ENCODE assay signal across 33 mouse cellular contexts in genomic region chr9:87626432-87626831, GRCm38 (mm10).
DNase-seq lines count a peak whose midpoint lies in the region; ATAC-seq and TF ChIP-seq lines count a peak whose summit lies in the region.
"Had no signal": no experiment of that assay in that cellular context is flagged by ENCODE, and none has a peak within 500 bp of the region (broad histone marks: within the 10 kb centered on the region; RNA-seq: fewer than 3 reads in every experiment).

No protein-coding gene starts in this region.

- H3K27me3 ChIP-seq in lung, embryonic 14.5 days (ENCODE audit: insufficient read depth, low read length): no peaks in the 10 kb centered on the region
- no peaks in the 10 kb centered on the region for H3K27me3 ChIP-seq in lung, postnatal 0 days (replicated peaks; ENCODE audit: insufficient read depth, low read length)
- H3K27me3 ChIP-seq in stomach, embryonic 14.5 days (ENCODE audit: control insufficient read depth, insufficient read depth, low read length): no peaks in the 10 kb centered on the region
- H3K27me3 ChIP-seq in stomach, postnatal 0 days (ENCODE audit: control insufficient read depth, insufficient read depth, low read length): no peaks in the 10 kb centered on the region
- H3K27me3 ChIP-seq in midbrain, embryonic 16.5 days (ENCODE audit: control insufficient read depth, insufficient read depth, low read depth, low read length): no peaks in the 10 kb centered on the region
- no peaks in the 10 kb centered on the region for H3K27me3 ChIP-seq in stomach, embryonic 16.5 days (ENCODE audit: control insufficient read depth, insufficient read depth, low read length)
- H3K27me3 ChIP-seq: embryonic facial prominence, embryonic 13.5 days; forebrain, embryonic 13.5 days; heart, embryonic 12.5 days; heart, embryonic 15.5 days; hindbrain, embryonic 13.5 days; Patski had no signal

- no peaks in the 10 kb centered on the region for H3K36me3 ChIP-seq in lung, embryonic 14.5 days (ENCODE audit: insufficient read depth)
- H3K36me3 ChIP-seq in lung, postnatal 0 days (ENCODE audit: insufficient read depth, low read length): no peaks in the 10 kb centered on the region
- H3K36me3 ChIP-seq in stomach, embryonic 14.5 days (ENCODE audit: control insufficient read depth, insufficient read depth, low read length): no peaks in the 10 kb centered on the region
- H3K36me3 ChIP-seq in stomach, postnatal 0 days (ENCODE audit: control insufficient read depth, insufficient read depth, low read length): no peaks in the 10 kb centered on the region
- no peaks in the 10 kb centered on the region for H3K36me3 ChIP-seq in midbrain, embryonic 16.5 days (ENCODE audit: control insufficient read depth, insufficient read depth, low read length)
- H3K36me3 ChIP-seq in stomach, embryonic 16.5 days (ENCODE audit: control insufficient read depth, insufficient read depth, low read length): no peaks in the 10 kb centered on the region
- H3K36me3 ChIP-seq: embryonic facial prominence, embryonic 10.5 days; embryonic facial prominence, embryonic 13.5 days; forebrain, embryonic 10.5 days; G1E; heart, embryonic 12.5 days; heart, embryonic 15.5 days; hindbrain, embryonic 10.5 days; hindbrain, embryonic 13.5 days had no signal

- TF ChIP-seq EP300 in lung, postnatal 0 days (IDR thresholded peaks at IDR 0.05): no peak
- TF ChIP-seq EP300 in stomach, postnatal 0 days (optimal IDR thresholded peaks at IDR 0.05): no peak

- no peak overlapping the region for H3K4me2 ChIP-seq in lung, embryonic 14.5 days
- no peak overlapping the region for H3K4me2 ChIP-seq in lung, postnatal 0 days (replicated peaks; ENCODE audit: low read depth, low read length)
- H3K4me2 ChIP-seq in stomach, embryonic 14.5 days (replicated peaks; ENCODE audit: low read depth, low read length): no peak overlapping the region
- H3K4me2 ChIP-seq in stomach, postnatal 0 days (replicated peaks; ENCODE audit: low read depth): no peak overlapping the region
- no peak overlapping the region for H3K4me2 ChIP-seq in midbrain, embryonic 16.5 days (ENCODE audit: low read length)
- no peak overlapping the region for H3K4me2 ChIP-seq in stomach, embryonic 16.5 days (ENCODE audit: low read depth, low read length)
- H3K4me2 ChIP-seq: embryonic facial prominence, embryonic 13.5 days; forebrain, embryonic 13.5 days; heart, embryonic 12.5 days; heart, embryonic 15.5 days; hindbrain, embryonic 13.5 days had no signal

- no peak overlapping the region for H3K27ac ChIP-seq in lung, embryonic 14.5 days (ENCODE audit: low read depth)
- H3K27ac ChIP-seq in lung, postnatal 0 days (ENCODE audit: low read length): no peak overlapping the region
- H3K27ac ChIP-seq in stomach, embryonic 14.5 days (ENCODE audit: low read length): no peak overlapping the region
- H3K27ac ChIP-seq in stomach, postnatal 0 days (replicated peaks): no peak overlapping the region
- no peak overlapping the region for H3K27ac ChIP-seq in midbrain, embryonic 16.5 days (ENCODE audit: low read length)
- no peak overlapping the region for H3K27ac ChIP-seq in stomach, embryonic 16.5 days (ENCODE audit: low read length)
- H3K27ac ChIP-seq: embryonic facial prominence, embryonic 10.5 days; embryonic facial prominence, embryonic 13.5 days; forebrain, embryonic 10.5 days; forebrain, embryonic 13.5 days; gastrocnemius, adult 2 months; heart, embryonic 15.5 days; hindbrain, embryonic 10.5 days; hindbrain, embryonic 13.5 days had no signal

- DNase-seq in lung, embryonic 14.5 days: peak; percentile 9
- no peak for DNase-seq in lung, postnatal 0 days (ENCODE audit: low spot score)
- no peak for DNase-seq in stomach, postnatal 0 days (ENCODE audit: low spot score)
- no peak for DNase-seq in cerebellum, adult 8-10 months
- DNase-seq: adrenal gland, postnatal 10 days; adrenal gland, postnatal 36 days; cerebellum, adult 11 months; cerebellum, adult 2 months; cerebellum, postnatal 10 days; cerebellum, postnatal 36 days; embryo, embryonic 11 days; forebrain, postnatal 0 days; gastrocnemius, adult 2 months; gastrocnemius, postnatal 25 days; heart, adult 18-20 months; heart, postnatal 10 days; heart, postnatal 36 days had no signal

- no peak for TF ChIP-seq CTCF in lung, embryonic 14.5 days (IDR thresholded peaks at IDR 0.05; ENCODE audit: low read depth)
- TF ChIP-seq CTCF in lung, postnatal 0 days (IDR thresholded peaks at IDR 0.05): no peak
- no peak for TF ChIP-seq CTCF in stomach, postnatal 0 days (IDR thresholded peaks at IDR 0.05; ENCODE audit: low read depth)

- no peaks in the 10 kb centered on the region for H3K9me3 ChIP-seq in lung, embryonic 14.5 days (ENCODE audit: low read depth, low read length)
- no peaks in the 10 kb centered on the region for H3K9me3 ChIP-seq in lung, postnatal 0 days (ENCODE audit: low read length)
- no peaks in the 10 kb centered on the region for H3K9me3 ChIP-seq in stomach, embryonic 14.5 days (ENCODE audit: control insufficient read depth, low read depth, low read length)
- H3K9me3 ChIP-seq in stomach, postnatal 0 days (ENCODE audit: control insufficient read depth, low read length): no peaks in the 10 kb centered on the region
- H3K9me3 ChIP-seq in midbrain, embryonic 16.5 days (replicated peaks; ENCODE audit: control insufficient read depth, low read length, poor library complexity, severe bottlenecking): no peaks in the 10 kb centered on the region
- no peaks in the 10 kb centered on the region for H3K9me3 ChIP-seq in stomach, embryonic 16.5 days (replicated peaks; ENCODE audit: control insufficient read depth, low read length)
- H3K9me3 ChIP-seq: embryonic facial prominence, embryonic 10.5 days; embryonic facial prominence, embryonic 13.5 days; forebrain, embryonic 10.5 days; forebrain, embryonic 13.5 days; G1E; heart, embryonic 12.5 days; heart, embryonic 15.5 days; hindbrain, embryonic 10.5 days; hindbrain, embryonic 13.5 days had no signal

- peak; percentile 38; the same call in 1 of the 2 replicates for ATAC-seq in lung, embryonic 14.5 days (ENCODE audit: insufficient read depth)
- no peak for ATAC-seq in lung, postnatal 0 days
- ATAC-seq in stomach, embryonic 14.5 days (ENCODE audit: insufficient number of reproducible peaks, insufficient read depth, low FRiP score, low read depth): peak; percentile 80; the same call in 1 of the 2 replicates
- no peak for ATAC-seq in stomach, postnatal 0 days (ENCODE audit: low FRiP score, low TSS enrichment)
- peak; percentile 81; the same call in 1 of the 2 replicates for ATAC-seq in midbrain, embryonic 16.5 days
- peak; percentile 66; the same call in 1 of the 2 replicates for ATAC-seq in stomach, embryonic 16.5 days (ENCODE audit: insufficient read depth, low FRiP score)
- ATAC-seq in erythroid progenitor cell, adult 5-6 weeks (replicated peaks; ENCODE audit: low FRiP score, poor library complexity, severe bottlenecking): no peak
- ATAC-seq: forebrain, embryonic 13.5 days; forebrain, postnatal 0 days; hindbrain, embryonic 16.5 days; Patski had no signal

- H3K4me3 ChIP-seq in lung, embryonic 14.5 days (ENCODE audit: low read depth, low read length): no peak overlapping the region
- H3K4me3 ChIP-seq in lung, postnatal 0 days (ENCODE audit: low read depth, low read length): no peak overlapping the region
- no peak overlapping the region for H3K4me3 ChIP-seq in stomach, embryonic 14.5 days (ENCODE audit: low read depth, low read length)
- no peak overlapping the region for H3K4me3 ChIP-seq in stomach, postnatal 0 days (ENCODE audit: low read depth, low read length)
- H3K4me3 ChIP-seq in midbrain, embryonic 16.5 days (ENCODE audit: low read depth, low read length): no peak overlapping the region
- no peak overlapping the region for H3K4me3 ChIP-seq in stomach, embryonic 16.5 days (replicated peaks; ENCODE audit: low read length)
- H3K4me3 ChIP-seq: embryonic facial prominence, embryonic 10.5 days; embryonic facial prominence, embryonic 13.5 days; erythroblast, embryonic 14.5 days; forebrain, embryonic 10.5 days; forebrain, embryonic 13.5 days; gastrocnemius, adult 2 months; heart, embryonic 12.5 days; heart, embryonic 15.5 days; hindbrain, embryonic 10.5 days; hindbrain, embryonic 13.5 days had no signal

- WGBS in lung, embryonic 14.5 days: 33% methylated on average over 3 of the region's 3 CpGs
- 48% methylated on average over 3 of the region's 3 CpGs for WGBS in lung, postnatal 0 days
- 35% methylated on average over 3 of the region's 3 CpGs for WGBS in stomach, embryonic 14.5 days
- 41% methylated on average over 3 of the region's 3 CpGs for WGBS in stomach, postnatal 0 days
- 34% methylated on average over 3 of the region's 3 CpGs for WGBS in midbrain, embryonic 16.5 days
- 28% methylated on average over 3 of the region's 3 CpGs for WGBS in stomach, embryonic 16.5 days

- H3K4me1 ChIP-seq in lung, embryonic 14.5 days (ENCODE audit: insufficient read depth): no peaks in the 10 kb centered on the region
- H3K4me1 ChIP-seq in lung, postnatal 0 days (ENCODE audit: insufficient read depth, low read depth, low read length): no peaks in the 10 kb centered on the region
- 0 out of 2 replicates have a peak, but pooled peaks cover 6% of the 10 kb centered on the region for H3K4me1 ChIP-seq in stomach, embryonic 14.5 days (ENCODE audit: control insufficient read depth, insufficient read depth, low read length)
- no peaks in the 10 kb centered on the region for H3K4me1 ChIP-seq in stomach, postnatal 0 days (replicated peaks; ENCODE audit: control insufficient read depth, insufficient read depth)
- peaks cover 5% of the 10 kb centered on the region for H3K4me1 ChIP-seq in midbrain, embryonic 16.5 days (ENCODE audit: control insufficient read depth, insufficient read depth, low read length)
- no peaks in the 10 kb centered on the region for H3K4me1 ChIP-seq in stomach, embryonic 16.5 days (ENCODE audit: control insufficient read depth, insufficient read depth, low read length)
- H3K4me1 ChIP-seq: embryonic facial prominence, embryonic 10.5 days; embryonic facial prominence, embryonic 13.5 days; forebrain, embryonic 10.5 days; forebrain, embryonic 13.5 days; heart, embryonic 15.5 days; hindbrain, embryonic 10.5 days; hindbrain, embryonic 13.5 days had no signal

- no peak overlapping the region for H3K9ac ChIP-seq in lung, embryonic 14.5 days
- H3K9ac ChIP-seq in lung, postnatal 0 days (replicated peaks; ENCODE audit: low read depth): no peak overlapping the region
- H3K9ac ChIP-seq in stomach, embryonic 14.5 days (replicated peaks; ENCODE audit: low read depth, low read length): no peak overlapping the region
- H3K9ac ChIP-seq in stomach, postnatal 0 days (ENCODE audit: low read length): no peak overlapping the region
- no peak overlapping the region for H3K9ac ChIP-seq in midbrain, embryonic 16.5 days (ENCODE audit: low read depth, low read length)
- no peak overlapping the region for H3K9ac ChIP-seq in stomach, embryonic 16.5 days (ENCODE audit: low read length)
- H3K9ac ChIP-seq: embryonic facial prominence, embryonic 13.5 days; forebrain, embryonic 13.5 days; forebrain, postnatal 0 days; heart, embryonic 12.5 days; heart, embryonic 15.5 days; hindbrain, embryonic 13.5 days had no signal

Comparison
In these comparisons a context has a peak if more than half of its experiments do, and no peak if none do; other contexts are left out.
1. ATAC-seq: peak in lung, embryonic 14.5 days (single experiment), stomach, embryonic 14.5 days (single experiment), midbrain, embryonic 16.5 days (single experiment) and stomach, embryonic 16.5 days (single experiment); none in lung, postnatal 0 days (single experiment), stomach, postnatal 0 days (single experiment) and erythroid progenitor cell, adult 5-6 weeks (single experiment).